Mouse (Mus musculus): Measurements from ENCODE around the gene Fem1a.

Fem1a gene

DNA sequence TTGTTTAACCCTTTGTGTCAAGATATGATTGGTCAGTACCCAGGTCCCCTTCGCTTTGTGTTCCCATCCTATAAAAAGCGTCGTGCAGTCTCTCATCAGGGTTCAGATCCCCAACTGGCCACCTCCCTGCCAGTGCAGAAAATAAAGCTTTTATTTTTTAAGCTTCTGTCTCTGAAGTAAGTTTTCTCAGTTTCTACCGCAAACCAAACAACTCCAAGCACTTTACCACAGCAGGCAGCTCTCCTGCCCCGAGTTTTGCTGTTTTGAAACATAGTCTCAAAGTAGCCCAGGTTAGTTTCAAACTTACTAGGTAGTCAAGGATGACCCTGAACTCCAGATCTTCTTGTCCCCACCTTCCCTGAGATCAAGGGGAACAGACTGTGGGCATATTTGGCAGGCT, 21.7 kb downstream of the Fem1a start:
- DNase-seq (ENCODE audit: low spot score), result peak; percentile 55

DNA sequence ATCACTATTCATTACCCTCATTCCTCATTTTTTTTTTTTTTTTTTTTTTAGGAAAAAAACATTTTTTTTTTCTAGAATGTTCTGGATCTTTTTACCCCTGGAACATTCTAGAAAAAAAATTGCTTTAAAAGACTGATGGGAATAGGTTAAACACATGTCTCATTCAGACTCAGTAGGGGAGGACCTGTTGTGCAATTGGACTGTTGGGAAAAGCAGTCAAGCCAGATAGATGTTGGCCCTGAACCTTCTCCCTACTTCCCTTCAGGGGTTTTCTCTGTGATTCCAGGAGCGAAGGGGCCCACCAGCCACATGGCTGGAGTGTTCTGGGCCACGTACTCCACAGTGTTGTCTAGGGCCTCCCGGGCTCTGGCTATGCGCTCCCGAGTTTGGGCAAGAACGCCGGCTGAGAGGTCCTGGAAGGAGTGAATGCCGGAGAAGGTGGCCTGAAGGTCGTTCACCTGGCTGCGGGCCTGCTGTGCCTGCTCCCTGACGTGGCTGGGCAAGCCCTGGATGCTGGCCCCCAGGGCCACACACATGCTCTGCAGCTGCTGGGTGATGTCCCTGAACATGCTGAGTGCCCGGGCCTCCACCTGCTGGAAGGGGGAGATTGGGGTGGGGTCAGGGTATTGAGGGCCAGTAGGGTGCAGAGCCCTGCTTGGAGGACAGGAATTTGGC, 23.0 kb downstream of the Fem1a start:
- DNase-seq (ENCODE audit: low spot score), result no peak

DNA sequence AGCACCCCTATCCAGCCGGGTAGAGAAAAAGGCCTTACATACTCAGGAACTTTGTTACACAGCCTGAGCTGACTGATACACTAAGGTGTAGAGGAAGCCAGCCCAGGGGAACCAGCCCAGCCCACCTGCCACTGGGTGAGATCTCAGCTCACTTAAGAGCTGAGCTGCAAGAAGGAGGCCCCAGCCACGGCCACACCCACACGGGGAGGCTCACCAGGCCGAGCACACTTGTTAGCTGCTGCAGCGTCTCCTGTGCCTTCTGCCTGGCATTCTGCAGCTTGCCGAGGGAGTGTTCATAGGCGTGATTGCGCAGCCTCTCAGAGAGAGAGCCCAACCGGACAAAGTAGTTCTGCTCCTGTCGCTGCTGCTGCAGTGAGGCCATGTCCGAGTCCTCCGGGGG, 24.6 kb downstream of the Fem1a start:
- DNase-seq (ENCODE audit: low spot score), result no peak

DNA sequence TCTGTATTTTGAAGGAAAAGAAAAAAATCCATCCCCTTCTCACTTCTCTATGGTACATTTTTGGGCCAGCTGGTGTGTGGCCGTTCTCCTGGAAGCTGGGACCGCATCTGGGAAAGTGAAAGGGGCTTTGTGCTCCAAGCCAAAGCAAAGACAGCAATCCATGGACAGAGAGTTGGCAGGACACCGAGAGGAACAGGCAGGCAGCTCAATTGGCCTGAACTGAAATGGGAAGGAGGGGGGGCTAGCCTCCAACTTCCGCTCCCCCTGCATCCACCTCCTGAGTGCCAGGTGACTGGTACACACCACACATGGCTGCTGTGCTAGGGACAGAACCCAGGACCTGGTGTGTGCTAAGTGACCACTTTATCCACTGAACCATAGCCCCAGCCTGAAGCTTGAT, 26.2 kb downstream of the Fem1a start:
- DNase-seq (ENCODE audit: low spot score), result no peak

DNA sequence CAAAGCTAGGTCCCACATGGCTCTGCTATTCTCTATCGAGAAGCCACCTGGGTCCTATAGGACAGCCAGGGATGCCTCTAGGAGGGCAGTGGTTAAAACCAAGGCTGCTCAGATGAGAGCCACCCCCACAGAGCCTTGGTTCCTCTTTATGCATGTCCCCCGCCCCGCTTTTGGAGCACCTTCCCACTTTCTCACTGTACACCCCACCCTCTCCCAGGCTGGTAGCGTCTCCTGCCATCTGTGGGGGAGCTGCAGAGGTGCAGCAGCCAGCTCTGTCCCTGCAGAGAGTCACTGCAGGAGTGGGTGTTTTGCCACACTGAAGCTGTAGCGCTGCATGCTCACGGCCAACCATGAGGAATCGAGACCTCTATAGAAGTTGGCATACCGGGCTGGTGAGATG, 26.7 kb downstream of the Fem1a start:
- no peak for DNase-seq (ENCODE audit: low spot score)

DNA sequence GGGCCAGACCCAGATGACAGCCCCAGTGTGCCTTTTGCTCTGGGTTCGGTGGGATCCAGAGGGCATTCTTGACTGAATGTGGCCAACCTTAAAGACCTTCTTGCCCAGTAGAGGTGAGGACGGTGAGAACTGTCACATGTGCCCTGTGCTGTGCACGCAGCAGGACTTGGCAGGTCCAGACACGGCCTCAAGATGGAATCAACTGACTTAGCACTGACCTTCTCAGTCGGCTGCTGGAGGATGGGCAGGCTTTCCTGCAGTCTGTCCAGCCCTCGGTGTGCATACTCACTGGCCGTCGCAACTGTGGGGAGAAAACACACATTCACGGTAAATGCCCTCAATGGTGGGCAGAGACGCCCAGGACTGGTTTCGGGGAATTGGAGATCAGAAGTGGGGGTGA, 29.4 kb downstream of the Fem1a start:
- DNase-seq (ENCODE audit: low spot score), result no peak

DNA sequence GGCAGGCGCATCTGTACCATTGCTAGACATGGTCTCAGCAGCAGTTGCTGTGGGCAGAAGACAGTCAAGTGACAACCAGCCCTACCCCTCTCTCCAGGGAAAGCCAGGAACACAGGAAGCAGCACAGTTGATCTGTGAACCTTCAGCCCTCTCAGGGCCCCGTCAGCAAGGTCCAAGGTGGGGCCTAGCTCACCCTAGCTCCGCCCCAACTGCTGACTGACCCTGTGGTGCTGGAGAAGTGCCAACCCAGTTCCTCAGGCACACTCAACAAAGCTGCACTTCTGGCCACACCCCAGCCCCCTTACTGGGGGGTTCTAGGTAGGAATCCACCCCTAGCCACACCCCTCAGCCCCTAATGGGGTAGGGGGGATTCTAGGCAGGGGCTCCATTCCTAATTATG, 31.2 kb downstream of the Fem1a start:
- peak; percentile 91 for DNase-seq (ENCODE audit: low spot score)

DNA sequence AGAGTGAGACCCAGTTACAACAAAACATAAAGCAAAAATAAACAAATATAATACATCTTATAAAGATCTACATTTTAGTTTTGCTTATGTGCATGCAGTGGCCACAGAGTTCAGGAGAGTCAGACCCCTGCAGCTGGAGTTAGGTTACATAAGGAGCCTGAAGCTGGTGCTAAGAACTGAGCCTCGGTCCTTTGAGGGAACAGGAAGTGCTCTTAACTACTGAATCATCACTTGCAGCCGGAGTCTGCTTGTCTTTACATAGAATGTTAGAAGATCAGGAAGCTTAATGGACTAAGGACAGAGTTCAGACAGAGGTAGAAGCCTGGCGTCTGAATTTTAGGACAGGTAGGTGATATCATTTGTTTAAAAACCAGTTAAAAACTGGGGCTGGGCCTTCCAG, 32.3 kb downstream of the Fem1a start:
- no peak for DNase-seq (ENCODE audit: low spot score)

DNA sequence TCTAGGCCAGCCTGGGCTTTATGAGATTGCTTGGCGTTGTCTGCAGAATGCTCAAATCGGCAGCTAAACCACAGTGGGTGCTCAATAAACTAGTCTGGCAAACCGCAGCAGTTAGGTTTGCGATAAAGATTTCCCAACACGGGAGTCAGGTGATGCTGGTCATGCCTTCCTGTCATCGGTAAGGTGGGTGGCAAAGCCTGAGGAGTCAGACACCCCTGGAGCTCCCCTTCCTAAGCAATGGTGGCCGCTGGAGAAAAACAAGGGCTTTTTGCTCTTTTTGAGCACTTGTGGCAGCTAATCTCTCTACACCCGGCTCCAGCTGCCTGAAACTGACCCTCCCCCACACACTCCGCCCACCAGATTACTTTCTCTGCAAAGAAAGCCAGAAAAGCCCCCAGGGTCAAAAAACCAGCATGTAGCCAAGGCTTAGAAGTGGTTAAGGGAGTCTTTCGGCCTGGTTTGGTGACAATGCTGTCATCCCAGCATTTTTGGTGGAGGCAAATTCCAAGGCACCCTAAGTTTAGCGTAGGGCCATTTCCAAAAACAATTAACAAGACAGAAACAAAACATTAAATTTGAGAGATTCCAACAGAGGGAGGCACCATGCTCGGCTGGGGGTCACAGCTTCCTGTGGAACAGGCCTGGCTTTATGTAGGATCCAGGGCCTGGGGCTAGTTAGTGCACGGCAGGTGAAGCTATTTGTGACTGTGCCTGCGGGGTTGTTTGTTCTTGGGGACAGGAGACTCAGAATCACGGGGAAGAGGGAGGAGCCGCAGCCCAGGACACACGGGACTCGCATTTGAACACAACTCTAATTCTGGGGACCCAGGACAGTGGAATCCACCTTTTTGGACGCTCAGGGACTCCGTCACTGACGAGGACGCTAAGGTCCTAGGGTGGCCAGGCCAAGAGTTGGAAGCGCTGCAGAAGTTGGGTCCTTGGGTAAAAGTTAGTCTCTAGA, 33.0 kb downstream of the Fem1a start:
- DNase-seq (ENCODE audit: low spot score), result peak; percentile 81

DNA sequence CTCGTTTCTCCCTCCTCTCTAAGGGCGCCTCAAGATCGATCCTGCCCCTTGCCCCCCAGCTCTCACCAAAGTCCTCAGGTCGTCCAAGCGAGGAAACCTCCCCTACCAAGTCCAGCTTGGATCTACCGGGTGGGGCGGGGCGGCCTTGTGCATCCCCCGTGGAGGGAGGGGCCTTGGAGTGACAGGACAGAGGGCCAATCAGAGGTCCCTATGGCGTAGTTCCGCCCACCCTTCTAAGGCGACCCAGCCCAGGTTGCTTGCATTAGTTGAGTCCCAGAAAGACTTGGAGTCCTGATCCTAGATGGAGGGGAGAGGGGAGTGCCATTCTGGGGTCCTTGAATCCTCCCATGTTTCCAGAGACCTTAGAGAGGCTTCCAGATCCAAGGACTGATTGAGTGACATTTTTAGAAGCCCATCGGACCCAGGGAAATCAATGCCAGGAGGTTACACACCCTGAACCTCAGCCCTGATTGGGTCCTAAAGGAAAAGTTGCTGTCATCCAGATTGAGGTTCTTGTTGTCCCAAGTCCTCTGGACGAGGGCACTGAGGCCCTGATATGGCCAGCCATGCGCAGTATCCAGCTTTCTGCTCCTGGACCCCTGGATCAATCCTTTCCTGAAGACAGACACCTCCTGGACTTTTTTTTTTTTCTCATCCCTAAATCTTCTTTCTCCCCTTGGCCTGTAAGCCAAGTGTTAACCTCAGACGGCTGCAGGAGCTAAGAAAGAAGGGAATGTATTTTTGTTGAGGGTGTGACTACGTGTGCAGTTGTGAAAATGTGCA, 34.0 kb downstream of the Fem1a start:
- peak; percentile 97 for DNase-seq (ENCODE audit: low spot score)

DNA sequence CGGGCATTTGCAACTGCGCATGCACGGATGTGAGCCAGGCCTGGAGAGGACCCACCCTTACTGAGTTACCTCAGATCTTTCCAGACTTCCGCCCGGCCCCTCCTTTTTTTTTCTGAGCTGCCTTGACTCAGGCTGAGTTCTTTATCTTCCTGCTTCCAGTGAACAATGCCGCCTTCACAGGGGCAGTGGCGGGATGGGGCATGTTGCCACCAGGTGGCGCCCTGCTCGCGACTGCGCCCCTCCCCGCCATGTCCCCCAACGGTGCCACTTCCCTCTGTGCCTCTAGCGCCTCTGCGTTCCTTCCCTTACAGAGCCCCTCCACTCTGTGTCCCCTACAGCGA, 34.5 kb downstream of the Fem1a start:
- peak; percentile 94 for DNase-seq (ENCODE audit: low spot score)

DNA sequence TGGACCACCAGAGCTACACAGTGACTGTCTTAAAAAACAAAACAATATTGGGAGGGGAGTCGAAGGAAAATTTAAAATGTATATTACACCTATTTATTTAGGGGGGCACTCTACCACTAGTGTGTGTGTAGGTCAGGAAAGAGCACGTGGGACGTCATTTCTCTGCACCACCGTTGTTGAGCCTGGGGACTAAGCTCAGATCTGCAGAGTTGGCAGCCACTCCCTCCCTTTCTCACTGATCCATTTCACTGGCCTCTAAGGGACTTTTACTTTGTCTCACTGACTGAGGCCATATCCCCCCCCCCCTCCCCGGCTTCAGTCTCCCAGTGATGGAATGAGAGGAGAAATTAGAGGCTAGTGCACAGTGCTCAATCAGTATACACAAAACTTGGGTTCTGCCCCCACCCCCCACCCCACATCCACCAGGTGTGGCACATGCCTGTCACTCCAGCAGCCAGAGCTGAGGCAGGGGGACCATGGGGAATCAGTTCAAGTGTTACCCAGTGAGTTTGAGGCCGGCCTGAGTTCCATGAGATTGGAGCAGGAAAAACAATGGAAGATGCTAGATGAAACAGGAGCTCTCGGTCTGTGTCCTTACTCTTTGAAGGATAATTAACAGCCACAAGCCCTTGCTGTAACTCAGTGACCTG, 35.3 kb downstream of the Fem1a start:
- no peak for DNase-seq (ENCODE audit: low spot score)

DNA sequence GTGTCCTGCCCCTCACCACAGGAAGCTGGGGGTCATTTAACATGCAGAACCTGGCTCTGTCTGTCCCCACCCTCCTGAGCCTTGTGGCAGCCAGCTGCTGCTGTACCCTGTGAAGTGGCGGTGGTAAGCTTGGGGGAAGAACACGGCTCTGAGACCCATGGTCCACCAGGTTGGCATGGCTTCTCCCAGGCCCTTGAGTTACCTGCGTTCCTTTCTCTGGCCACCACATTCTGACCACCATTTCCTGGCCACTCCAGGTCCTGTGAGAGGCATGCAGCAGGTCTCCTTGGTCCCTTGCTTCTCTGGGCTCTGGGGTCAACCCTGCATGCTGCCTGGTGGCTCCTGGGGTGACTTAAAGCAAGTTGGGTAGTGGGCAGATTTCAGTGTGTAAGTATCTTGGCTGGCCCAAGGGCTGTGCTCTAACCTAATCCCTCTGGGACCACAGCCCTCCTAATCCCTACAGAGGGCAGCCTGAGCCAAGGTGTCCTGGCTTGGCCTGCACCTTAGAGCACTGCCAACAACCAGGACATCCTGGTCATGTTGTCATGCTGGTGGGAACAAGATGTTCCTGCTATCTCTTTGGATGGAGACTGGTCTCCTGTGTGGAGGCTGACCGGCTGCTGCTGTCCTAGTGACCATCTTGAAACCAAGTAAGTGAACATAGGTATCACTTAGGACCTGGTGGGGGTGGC, 36.1 kb downstream of the Fem1a start, which contains the start of gene Plin3:
Plin3 (minus strand) TSS at position 343 of the 692 bp plus-strand sequence.
- no peak for DNase-seq (ENCODE audit: low spot score)

DNA sequence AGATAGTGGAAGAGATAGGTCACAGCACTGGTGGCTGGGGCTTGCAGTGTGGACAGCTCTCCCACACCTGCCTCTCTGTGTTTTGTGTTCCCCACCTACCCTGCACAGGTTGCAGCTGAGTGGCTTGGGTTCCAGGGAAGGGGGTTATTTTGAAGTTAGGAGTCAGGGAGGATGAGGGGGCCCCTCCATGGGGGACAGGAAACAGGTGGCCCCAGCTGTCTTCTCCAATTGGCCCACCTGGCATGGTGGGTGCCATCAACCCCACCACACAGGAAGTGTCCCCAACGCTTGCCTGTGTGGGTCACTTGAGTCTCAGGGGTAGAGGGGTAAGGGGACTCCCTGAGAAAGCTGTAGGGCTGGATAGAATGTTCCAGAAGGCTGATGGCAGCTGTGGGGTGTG, 36.7 kb downstream of the Fem1a start:
- DNase-seq (ENCODE audit: low spot score), result no peak

DNA sequence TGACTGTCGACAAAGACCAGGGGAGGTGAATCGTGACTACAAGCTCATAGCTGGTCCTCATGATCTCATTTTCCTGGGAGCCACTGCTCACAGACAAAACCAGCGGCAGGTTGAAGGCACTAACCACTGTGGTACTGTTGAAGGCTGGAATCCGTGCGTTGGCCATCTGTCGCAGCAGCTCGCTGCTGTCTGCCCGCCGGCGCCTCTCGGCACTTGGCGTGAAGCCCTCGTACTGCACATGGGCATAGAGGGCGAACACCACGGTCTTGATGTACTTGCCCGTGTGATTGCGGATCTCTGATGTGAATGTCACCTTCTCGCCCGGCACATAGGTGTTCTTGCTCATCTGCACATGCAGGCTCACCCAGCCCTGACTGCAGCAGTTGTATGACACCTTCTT, 37.6 kb downstream of the Fem1a start:
- no peak for DNase-seq (ENCODE audit: low spot score)

DNA sequence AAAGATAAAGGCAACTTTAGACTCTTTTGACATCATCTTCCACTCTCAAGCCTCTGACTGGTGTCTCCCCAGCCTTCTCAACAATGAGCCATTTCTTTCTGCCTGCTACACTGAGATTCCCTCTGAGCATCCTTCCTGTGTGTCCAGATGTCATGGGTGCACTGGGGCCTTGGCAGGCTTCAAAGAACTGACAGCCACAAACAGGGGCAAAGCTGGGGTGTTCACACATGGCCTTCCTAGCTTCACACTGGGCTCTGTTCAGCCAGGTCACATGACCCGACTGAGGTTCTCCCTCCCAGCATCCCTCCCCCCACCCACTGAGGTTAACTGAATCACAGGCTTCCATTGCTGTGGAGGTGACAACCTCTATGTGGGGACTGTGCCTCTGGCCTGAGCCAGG, 39.6 kb downstream of the Fem1a start:
- DNase-seq (ENCODE audit: low spot score), result no peak

DNA sequence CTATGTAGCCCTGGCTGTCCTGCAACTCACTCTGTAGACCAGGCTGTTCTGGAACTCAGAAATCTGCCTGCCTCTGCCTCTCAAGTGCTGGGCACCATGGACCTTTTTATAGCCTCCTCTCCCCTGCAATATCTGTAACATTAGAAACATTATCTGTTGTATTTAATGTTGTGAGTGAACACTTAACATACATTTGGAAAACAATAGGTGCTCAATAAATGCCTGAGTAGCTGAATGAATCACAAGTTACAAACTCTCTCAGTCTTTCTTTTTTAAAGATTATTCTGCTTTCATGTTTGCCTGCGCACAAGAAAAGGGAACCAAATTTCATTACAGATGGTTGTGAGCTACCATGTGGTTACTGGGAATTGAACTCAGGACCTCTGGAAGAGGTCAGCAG, 41.6 kb downstream of the Fem1a start:
- DNase-seq (ENCODE audit: low spot score), result no peak

DNA sequence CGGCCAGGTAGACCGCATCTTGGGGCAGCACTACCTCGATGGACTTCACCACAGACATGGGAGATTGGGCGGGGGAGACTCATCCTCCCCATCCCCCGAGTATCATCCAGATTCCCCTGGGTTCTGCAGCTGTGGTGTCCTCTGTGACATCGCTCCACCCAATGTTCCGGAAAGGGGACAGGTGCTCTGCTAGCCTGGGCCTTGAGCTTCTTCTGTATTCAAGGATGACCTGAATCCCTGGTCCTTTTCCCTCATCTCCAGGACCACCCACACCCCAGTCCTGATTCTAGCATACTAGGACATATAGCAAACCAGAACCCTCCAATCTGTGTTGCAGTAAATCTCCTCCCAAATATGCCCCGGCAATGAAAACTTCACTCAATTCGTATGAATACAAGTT, 43.6 kb downstream of the Fem1a start, which contains the start of gene Arrdc5:
Arrdc5 (minus strand) TSS at position 101 of the 400 bp plus-strand sequence.
- no peak for DNase-seq (ENCODE audit: low spot score)

DNA sequence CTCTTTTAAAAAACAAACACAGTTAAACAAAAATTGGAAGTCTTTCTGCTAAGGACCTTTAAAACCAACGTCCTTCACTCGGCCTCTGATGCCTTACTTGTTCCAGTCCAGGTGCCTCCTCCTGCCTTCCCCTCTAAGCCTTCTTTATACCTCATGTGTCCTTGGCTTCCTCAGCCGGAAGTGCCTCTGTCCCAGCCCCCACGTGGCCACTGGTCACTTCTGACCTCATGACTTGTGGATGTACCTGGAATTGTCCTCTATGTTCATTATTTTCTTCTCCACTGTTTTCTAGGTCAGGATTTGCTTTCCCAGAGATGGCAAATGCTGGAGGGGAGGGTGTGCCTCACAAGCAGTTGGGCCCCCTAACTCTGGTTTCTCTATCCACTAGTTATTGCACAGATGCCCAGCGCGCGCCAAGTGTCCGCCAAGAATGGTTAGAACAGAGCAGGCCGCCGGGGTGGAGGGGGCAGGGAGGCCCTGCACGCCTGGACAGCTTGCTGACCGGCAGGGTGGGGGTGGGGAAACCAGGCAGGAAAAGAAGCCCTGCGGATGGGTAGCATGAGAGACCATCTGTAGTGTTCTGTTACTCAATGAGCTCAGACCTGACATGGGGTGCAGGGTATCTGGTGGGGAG, 45.9 kb downstream of the Fem1a start:
- DNase-seq (ENCODE audit: low spot score), result peak; percentile 85

DNA sequence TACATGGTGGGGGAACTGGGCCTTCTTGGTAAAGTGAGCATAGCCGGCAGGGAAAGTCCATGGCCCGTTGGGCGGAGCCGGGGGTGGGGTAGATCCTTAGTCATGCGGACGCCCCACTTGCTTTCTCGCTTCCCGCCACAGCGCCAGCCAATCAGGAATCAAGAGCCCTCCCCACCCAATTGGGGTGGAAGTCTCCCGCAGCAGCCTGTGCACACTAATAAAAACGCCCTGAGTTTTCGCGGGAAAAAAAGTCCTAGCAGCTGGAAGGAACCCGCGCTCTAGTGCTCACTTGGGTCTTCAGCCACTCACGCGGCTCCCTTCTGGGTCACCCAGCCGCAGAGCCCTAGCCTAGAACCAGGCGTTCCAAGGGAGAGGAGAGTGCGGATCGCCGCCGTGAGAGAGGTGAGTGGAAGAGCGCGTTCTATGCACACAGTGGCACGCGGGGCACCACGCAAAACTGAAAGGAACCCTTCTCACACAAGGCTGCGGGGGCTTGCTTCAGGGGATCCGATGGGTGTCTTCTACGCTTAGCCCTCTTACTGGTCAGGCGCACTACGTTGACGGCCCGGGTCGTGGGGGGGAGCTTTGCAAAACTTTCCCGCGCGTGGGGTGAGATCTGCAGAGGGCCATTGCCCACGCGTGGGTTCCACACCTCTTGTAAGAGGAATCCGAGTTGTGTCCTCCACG, 46.7 kb downstream of the Fem1a start, which contains the start of gene Uhrf1:
Uhrf1 (plus strand) TSS at position 162 of the 687 bp plus-strand sequence.
- peak; percentile 97 for DNase-seq (ENCODE audit: low spot score)

All from yolk sac, embryonic 10.5 days (tissue).